Mouse (Mus musculus): ENCODE measurements around the gene Cavin2.

GRCm38 (mm10) chr1:51290634-51291033 is 1.7 kb downstream of the Cavin2 start:
- no peak for TF ChIP-seq CTCF (IDR thresholded peaks at IDR 0.05; ENCODE audit: extremely low read depth, insufficient read depth, insufficient read length, insufficient replicate concordance)
- TF ChIP-seq POLR2A (IDR thresholded peaks at IDR 0.05; ENCODE audit: low read depth, low read length), result no peak

All from spleen, adult 2 months (tissue).